Mouse (Mus musculus) ES-E14 (cell line): Measurements from ENCODE around the gene Rnls.

Experiments
- CHD2 ChIP-seq: IDR thresholded peaks from 2 replicates; pipeline ENCODE4 v1.6.1; 2014; ENCODE audit warnings: mild to moderate bottlenecking, low read depth, low read length, inconsistent platforms
- HCFC1 ChIP-seq: IDR thresholded peaks from 2 replicates; pipeline ENCODE4 v1.6.1; 2012; ENCODE audit warnings: low read length, inconsistent platforms, borderline replicate concordance; ENCODE audit not compliant: insufficient read depth
- MAFK ChIP-seq: IDR thresholded peaks from 2 replicates; pipeline ENCODE4 v1.6.1; 2014; ENCODE audit warnings: mild to moderate bottlenecking, low read depth, low read length, inconsistent platforms; ENCODE audit not compliant: insufficient read depth
- ZC3H11A ChIP-seq: IDR thresholded peaks from 2 replicates; pipeline ENCODE4 v1.6.1; 2012; ENCODE audit warnings: low read depth, mild to moderate bottlenecking, inconsistent platforms, low read length, borderline replicate concordance
- ZNF384 ChIP-seq: IDR thresholded peaks from 2 replicates; pipeline ENCODE4 v1.6.1; 2012; ENCODE audit warnings: low read depth, low read length, inconsistent platforms

DNA sequence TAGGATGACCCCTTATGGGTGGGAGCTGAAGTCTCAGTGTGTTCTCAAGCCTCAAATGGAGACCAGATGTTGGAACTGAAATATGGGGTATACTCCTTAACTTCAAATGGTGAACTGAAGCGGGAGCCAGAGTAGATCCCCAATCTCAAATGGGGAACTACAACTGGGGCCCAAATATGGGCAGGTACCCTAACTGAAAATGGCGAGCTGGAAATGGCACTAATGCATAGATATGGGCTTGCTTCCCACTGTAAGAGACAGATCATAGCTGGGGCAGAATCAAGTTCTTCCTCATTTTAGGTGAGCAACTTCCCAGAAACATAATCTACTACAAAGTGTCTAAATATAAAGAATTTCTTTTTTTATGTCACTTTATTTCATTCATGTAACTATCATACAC is 121.9 kb downstream of the Rnls start:
- TF ChIP-seq MAFK (no peak), HCFC1 (no peak), CHD2 (no peak), ZNF384 (no peak), ZC3H11A (no peak)
